Comparison of ENCODE assay signal across 20 mouse cellular contexts in genomic region chr6:140786058-140786457, GRCm38 (mm10). TPM values are rescaled to one million over a fixed set of nuclear protein-coding genes. Genes with fewer than 3 reads are reported as not detected.
DNase-seq lines count a peak whose midpoint lies in the region; ATAC-seq and TF ChIP-seq lines count a peak whose summit lies in the region.
"Had no signal": no experiment of that assay in that cellular context is flagged by ENCODE, and none has a peak within 500 bp of the region (broad histone marks: within the 10 kb centered on the region; RNA-seq: fewer than 3 reads in every experiment).

No protein-coding gene starts in this region.

- no peaks in the 10 kb centered on the region for H3K27me3 ChIP-seq in kidney, adult 2 months (replicated peaks; ENCODE audit: control insufficient read depth, insufficient read depth, low read length)
- H3K27me3 ChIP-seq in hindbrain, embryonic 16.5 days (replicated peaks; ENCODE audit: control insufficient read depth, insufficient read depth, low read length) = no peaks in the 10 kb centered on the region
- no peaks in the 10 kb centered on the region for H3K27me3 ChIP-seq in hindbrain, embryonic 12.5 days
- H3K27me3 ChIP-seq: hindbrain, embryonic 13.5 days; liver, embryonic 12.5 days; stomach, embryonic 15.5 days had no signal

- H3K4me1 ChIP-seq in brown adipose tissue, adult 24 weeks (ENCODE audit: control insufficient read depth, insufficient read depth, insufficient read length, low read length) = no peaks in the 10 kb centered on the region; the same call in 1 of the 2 replicates
- no peaks in the 10 kb centered on the region for H3K4me1 ChIP-seq in kidney, adult 2 months (ENCODE audit: control insufficient read depth, insufficient read depth, low read length)
- H3K4me1 ChIP-seq in hindbrain, embryonic 16.5 days (ENCODE audit: control insufficient read depth, insufficient read depth, low read depth, low read length) = no peaks in the 10 kb centered on the region
- H3K4me1 ChIP-seq in hindbrain, embryonic 12.5 days = no peaks in the 10 kb centered on the region
- H3K4me1 ChIP-seq: hindbrain, embryonic 13.5 days; liver, embryonic 12.5 days; stomach, embryonic 15.5 days had no signal

- H3K4me3 ChIP-seq in brown adipose tissue, adult 24 weeks (ENCODE audit: insufficient read depth, low read depth, low read length) = no peak overlapping the region
- no peak overlapping the region for H3K4me3 ChIP-seq in kidney, adult 2 months (ENCODE audit: insufficient read depth, low read depth, low read length)
- H3K4me3 ChIP-seq in hindbrain, embryonic 16.5 days (ENCODE audit: low read length) = no peak overlapping the region
- no peak overlapping the region for H3K4me3 ChIP-seq in hindbrain, embryonic 12.5 days
- H3K4me3 ChIP-seq: erythroblast, embryonic 14.5 days; hindbrain, embryonic 13.5 days; liver, embryonic 12.5 days; stomach, embryonic 15.5 days had no signal

- H3K9me3 ChIP-seq in hindbrain, embryonic 16.5 days (ENCODE audit: control insufficient read depth, low read length) = no peaks in the 10 kb centered on the region
- H3K9me3 ChIP-seq in hindbrain, embryonic 12.5 days (replicated peaks) = no peaks in the 10 kb centered on the region
- H3K9me3 ChIP-seq: hindbrain, embryonic 13.5 days; liver, embryonic 12.5 days; stomach, embryonic 15.5 days had no signal

- no peaks in the 10 kb centered on the region for H3K36me3 ChIP-seq in kidney, adult 2 months (ENCODE audit: control insufficient read depth, insufficient read depth, low read length)
- no peaks in the 10 kb centered on the region for H3K36me3 ChIP-seq in hindbrain, embryonic 16.5 days (ENCODE audit: control insufficient read depth, insufficient read depth, low read length)
- no peaks in the 10 kb centered on the region for H3K36me3 ChIP-seq in hindbrain, embryonic 12.5 days
- H3K36me3 ChIP-seq: hindbrain, embryonic 13.5 days; liver, embryonic 12.5 days; stomach, embryonic 15.5 days had no signal

- TF ChIP-seq POLR2A in kidney, adult 2 months (IDR thresholded peaks at IDR 0.05; ENCODE audit: low read depth, low read length) = no peak

- peak overlapping the region; percentile 58 for H3K27ac ChIP-seq in brown adipose tissue, adult 24 weeks (replicated peaks; ENCODE audit: low read depth, low read length)
- H3K27ac ChIP-seq in kidney, adult 2 months (ENCODE audit: insufficient read depth, low read depth, low read length) = no peak overlapping the region
- no peak overlapping the region for H3K27ac ChIP-seq in hindbrain, embryonic 16.5 days (ENCODE audit: low read depth, low read length)
- no peak overlapping the region for H3K27ac ChIP-seq in hindbrain, embryonic 12.5 days
- H3K27ac ChIP-seq: hindbrain, embryonic 13.5 days; liver, embryonic 12.5 days; stomach, embryonic 15.5 days had no signal

- DNase-seq in embryo, embryonic 11 days = peak; percentile 10
- no peak for DNase-seq in embryo, embryonic 9.5 days (ENCODE audit: extremely low spot score)
- peak; percentile 73 for DNase-seq in kidney, adult 2 months
- DNase-seq in kidney, postnatal 4 days = peak; percentile 66 to 72
- DNase-seq in left cerebral cortex, postnatal 14 days (ENCODE audit: low spot score in 2 of 2) = no peak
- DNase-seq: gastrocnemius, postnatal 36 days had no signal

- H3K9ac ChIP-seq in hindbrain, embryonic 16.5 days (ENCODE audit: low read depth, low read length) = no peak overlapping the region
- no peak overlapping the region for H3K9ac ChIP-seq in hindbrain, embryonic 12.5 days
- H3K9ac ChIP-seq: hindbrain, embryonic 13.5 days; liver, embryonic 12.5 days; stomach, embryonic 15.5 days had no signal

- intact Hi-C loops in left cerebral cortex, postnatal 14 days (cut with DNase I) = no loop called here

- no peak for ATAC-seq in hindbrain, embryonic 16.5 days
- no peak for ATAC-seq in hindbrain, embryonic 12.5 days (ENCODE audit: low FRiP score)
- ATAC-seq: activated CD4-positive, CD25-positive, alpha-beta regulatory T cell, adult 4 months; liver, embryonic 12.5 days had no signal

- no peak overlapping the region for H3K4me2 ChIP-seq in hindbrain, embryonic 16.5 days (ENCODE audit: low read length)
- no peak overlapping the region for H3K4me2 ChIP-seq in hindbrain, embryonic 12.5 days (replicated peaks)
- H3K4me2 ChIP-seq: hindbrain, embryonic 13.5 days; liver, embryonic 12.5 days; stomach, embryonic 15.5 days had no signal

- WGBS in kidney, adult 2 months = 30% methylated on average over 2 of the region's 2 CpGs
- 77% methylated on average over 2 of the region's 2 CpGs for WGBS in hindbrain, embryonic 16.5 days
- WGBS in hindbrain, embryonic 12.5 days = 65% methylated on average over 2 of the region's 2 CpGs

- TF ChIP-seq CTCF in kidney, adult 2 months (conservative IDR thresholded peaks at IDR 0.05; ENCODE audit: insufficient read depth, insufficient read length, low read depth, low read length) = no peak

RNA-seq across cellular contexts. Expression of gene Gm11077, which starts 57.0 kb away (rescaled TPM):
- polyA plus RNA-seq in brown adipose tissue, adult 24 weeks (2012; ENCODE audit: insufficient read depth, insufficient read length, missing spikeins) = not detected in 2 replicates
- not detected in 2 replicates for polyA plus RNA-seq in kidney, adult 2 months (2012; rRNA removed)
- not detected in 2 replicates for polyA plus RNA-seq in hindbrain, embryonic 16.5 days (2015; fragmentation: Nextera tagmentation; extraction: Ambion mirVana)
- total RNA-seq in left cerebral cortex, postnatal 14 days (2021) = not detected
- not detected in 2 replicates for polyA plus RNA-seq in hindbrain, embryonic 12.5 days (2016; fragmentation: Nextera tagmentation; extraction: Ambion mirVana)
- total RNA-seq: common myeloid progenitor, adult 5-6 weeks; gastrocnemius, postnatal 36 days; left cerebral cortex, postnatal 10 days; megakaryocyte-erythroid progenitor cell, adult 5-6 weeks; MEL had no signal
- polyA plus RNA-seq: activated CD4-positive, CD25-positive, alpha-beta regulatory T cell, adult 4 months; C2C12; erythroblast, embryonic 14.5 days; frontal cortex, adult 2 months; hindbrain, embryonic 13.5 days; liver, embryonic 12.5 days; stomach, embryonic 15.5 days had no signal

Comparison
In these comparisons a context has a peak if more than half of its experiments do, and no peak if none do; other contexts are left out.
1. DNase-seq: peak in embryo, embryonic 11 days (single experiment), kidney, adult 2 months (single experiment) and kidney, postnatal 4 days (2 of 2); none in embryo, embryonic 9.5 days (single experiment) and left cerebral cortex, postnatal 14 days (0 of 2).